Mouse (Mus musculus) MEL (cell line): ENCODE measurements around the gene Ccdc115.

Source experiments
- CHD1 ChIP-seq: IDR thresholded peaks from 2 replicates; pipeline ENCODE4 v1.6.1; 2012; ENCODE audit warnings: low read depth, mild to moderate bottlenecking, inconsistent platforms, low read length, improper control_type of control experiment
- CTCF ChIP-seq, 3 experiments: IDR thresholded peaks in 2 of 3; conservative IDR thresholded peaks in 1 of 3; 2 replicates each; pipeline ENCODE4 v1.5.1; 2011 to 2012; ENCODE audit warnings: low read length in 3 of 3, low read depth in 2 of 3, mild to moderate bottlenecking in 2 of 3, improper control_type of control experiment in 1 of 3, inconsistent platforms in 1 of 3, mixed read lengths in 1 of 3, moderate library complexity in 1 of 3; ENCODE audit not compliant: control insufficient read depth in 1 of 3, insufficient read depth in 1 of 3, poor library complexity in 1 of 3, severe bottlenecking in 1 of 3
- E2F4 ChIP-seq: IDR thresholded peaks from 2 replicates; pipeline ENCODE4 v1.6.1; 2011; ENCODE audit warnings: low read depth, low read length, improper control_type of control experiment, borderline replicate concordance
- EP300 ChIP-seq, 2 experiments: IDR thresholded peaks; 2 replicates each; pipeline ENCODE4 v1.6.1; 2011; ENCODE audit warnings: improper control_type of control experiment in 2 of 2, low read length in 2 of 2, low read depth in 1 of 2, mild to moderate bottlenecking in 1 of 2
- ETS1 ChIP-seq: IDR thresholded peaks from 2 replicates; pipeline ENCODE4 v1.6.1; 2012; ENCODE audit warnings: low read depth, mild to moderate bottlenecking, inconsistent platforms, low read length, improper control_type of control experiment, moderate library complexity
- MEF2A ChIP-seq: IDR thresholded peaks from 2 replicates; pipeline ENCODE4 v1.6.1; 2014; ENCODE audit warnings: low read depth, mild to moderate bottlenecking, inconsistent platforms, low read length, improper control_type of control experiment; ENCODE audit not compliant: poor library complexity, insufficient replicate concordance, severe bottlenecking; ENCODE audit errors: extremely low read depth
- POLR2A ChIP-seq, 2 experiments: IDR thresholded peaks; 2 replicates each; pipeline ENCODE4 v1.6.1; 2011 to 2012; ENCODE audit warnings: low read length in 2 of 2, mild to moderate bottlenecking in 2 of 2, control low read depth in 1 of 2, improper control_type of control experiment in 1 of 2, low read depth in 1 of 2, moderate library complexity in 1 of 2; ENCODE audit not compliant: control insufficient read depth in 1 of 2, insufficient read depth in 1 of 2, poor library complexity in 1 of 2
- ZC3H11A ChIP-seq: IDR thresholded peaks from 2 replicates; pipeline ENCODE4 v1.6.1; 2012; ENCODE audit warnings: low read depth, mild to moderate bottlenecking, inconsistent platforms, low read length, improper control_type of control experiment

- TF ChIP-seq POLR2A (IDR thresholded peaks at IDR 0.05; ENCODE audit: control insufficient read depth in 1 of 2, insufficient read depth in 1 of 2, low read depth in 1 of 2, low read length in 2 of 2, poor library complexity in 1 of 2) (no peak), EP300 (IDR thresholded peaks at IDR 0.05; ENCODE audit: low read depth in 1 of 2, low read length in 2 of 2) (no peak), MEF2A (no peak), ETS1 (no peak), CHD1 (no peak), CTCF (IDR thresholded peaks at IDR 0.05 in 2 of 3, conservative IDR thresholded peaks at IDR 0.05 in 1 of 3; ENCODE audit: control insufficient read depth in 1 of 3, insufficient read depth in 1 of 3, low read depth in 2 of 3, low read length in 3 of 3, poor library complexity in 1 of 3, severe bottlenecking in 1 of 3) (no peak), ZC3H11A (no peak), E2F4 (no peak)
These were observed 30.3 kb upstream of the Ccdc115 start for GRCm38 (mm10) chr1:34469801-34470200.
